Mouse (Mus musculus) brain, adult 2 months (tissue): ENCODE results near the gene Dok5.

Experiments
- DNase-seq: peaks from one replicate; pipeline ENCODE4 v3.0.0; 2011; ENCODE audit warnings: low read depth, low spot score

Dok5 gene

DNA sequence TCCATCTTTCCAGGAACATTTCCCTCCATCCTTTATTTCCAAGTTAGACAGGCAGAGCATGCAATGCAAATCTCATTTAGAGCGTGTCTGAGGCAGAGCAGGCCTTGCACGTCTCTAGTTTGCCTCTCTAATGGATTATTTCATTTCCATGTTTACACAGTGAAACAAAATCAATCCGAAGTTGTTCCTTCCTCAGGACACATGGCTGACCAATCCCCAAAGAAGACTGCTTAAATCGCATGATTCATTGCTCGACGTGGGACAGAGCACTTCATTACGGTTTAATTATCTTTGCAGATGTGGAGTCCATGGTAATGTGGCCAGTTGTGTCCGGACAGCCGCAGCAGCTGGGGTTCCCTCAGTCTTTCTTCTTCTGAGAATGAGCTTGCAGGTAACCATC lies 194.6 kb downstream of the Dok5 start:
- DNase-seq, result no peak
